Mouse (Mus musculus) hindbrain, embryonic 13.5 days (tissue): Measurements from ENCODE around the gene Sephs2. TPM values are rescaled to one million over a fixed set of nuclear protein-coding genes. Genes with fewer than 3 reads are reported as not detected.

Source experiments
- ATAC-seq: fragments of 200-750 bp; cut with Nextera tagmentation; 2 replicates; pipeline ENCODE4 v1.8.0; 2017; ENCODE audit warnings: moderate TSS enrichment; ENCODE audit not compliant: low FRiP score
- H3K27ac ChIP-seq: fragments of 300-500 bp; sonication (generic); 2 replicates; pipeline ENCODE4 v1.5.1; 2015; ENCODE audit warnings: inconsistent platforms, mild to moderate bottlenecking, moderate library complexity
- H3K27me3 ChIP-seq: fragments of 300-500 bp; sonication (generic); 2 replicates; pipeline ENCODE4 v1.6.1; 2015; ENCODE audit warnings: mild to moderate bottlenecking, inconsistent platforms
- H3K36me3 ChIP-seq: fragments of 300-500 bp; sonication (generic); 2 replicates; pipeline ENCODE4 v1.6.1; 2015; ENCODE audit warnings: mild to moderate bottlenecking, inconsistent platforms
- H3K4me1 ChIP-seq: fragments of 300-500 bp; sonication (generic); replicated peaks from 2 replicates; pipeline ENCODE4 v1.6.1; 2015; ENCODE audit warnings: inconsistent platforms
- H3K4me2 ChIP-seq: fragments of 300-500 bp; sonication (generic); 2 replicates; pipeline ENCODE4 v1.6.1; 2015; ENCODE audit warnings: inconsistent platforms, mild to moderate bottlenecking, moderate library complexity
- H3K4me3 ChIP-seq: fragments of 300-500 bp; sonication (generic); 2 replicates; pipeline ENCODE4 v1.5.1; 2015; ENCODE audit warnings: mild to moderate bottlenecking, inconsistent platforms
- H3K9ac ChIP-seq: fragments of 300-500 bp; sonication (generic); 2 replicates; pipeline ENCODE4 v1.6.1; 2015; ENCODE audit warnings: mild to moderate bottlenecking, inconsistent platforms
- H3K9me3 ChIP-seq: fragments of 300-500 bp; sonication (generic); 2 replicates; pipeline ENCODE4 v1.6.1; 2016; ENCODE audit warnings: inconsistent platforms
- WGBS: fragments of 180-500 bp; shearing (Covaris S2); methylation state at CpG from one replicate; pipeline ENCODE4 v1.1.7; 2015; 5-methylcytosine and 5-hydroxymethylcytosine counted together
- polyA plus RNA-seq: library from polyadenylated mRNA; unstranded; fragments of >200 nt; fragmentation: Nextera tagmentation; extraction: Ambion mirVana; gene quantifications from 2 replicates; pipeline ENCODE4 v1.2.1, GENCODE M21; 2015

Gene Sephs2
- 59.7 and 60.7 TPM in 2 replicates for polyA plus RNA-seq

- Histone ChIP-seq H3K4me2 (peak within 1 kb of the TSS; percentile 93), H3K27me3 (no peaks in the 10 kb centered on the region), H3K9me3 (no peaks in the 10 kb centered on the region), H3K4me1 (peaks cover 27% of the 10 kb centered on the region), H3K36me3 (peaks cover 22% of the 10 kb centered on the region), H3K4me3 (peak within 1 kb of the TSS; percentile 91), H3K27ac (peak within 1 kb of the TSS; percentile 92), H3K9ac (peak within 1 kb of the TSS; percentile 97)
- WGBS = 2% methylated on average over 39 of the region's 39 CpGs
- peak; percentile 88 for ATAC-seq
Observed at GRCm38 (mm10) chr7:127273925-127274789, at the start of gene Sephs2. Gene Sephs2, minus strand, starts transcription at chr7:127274055.

DNA sequence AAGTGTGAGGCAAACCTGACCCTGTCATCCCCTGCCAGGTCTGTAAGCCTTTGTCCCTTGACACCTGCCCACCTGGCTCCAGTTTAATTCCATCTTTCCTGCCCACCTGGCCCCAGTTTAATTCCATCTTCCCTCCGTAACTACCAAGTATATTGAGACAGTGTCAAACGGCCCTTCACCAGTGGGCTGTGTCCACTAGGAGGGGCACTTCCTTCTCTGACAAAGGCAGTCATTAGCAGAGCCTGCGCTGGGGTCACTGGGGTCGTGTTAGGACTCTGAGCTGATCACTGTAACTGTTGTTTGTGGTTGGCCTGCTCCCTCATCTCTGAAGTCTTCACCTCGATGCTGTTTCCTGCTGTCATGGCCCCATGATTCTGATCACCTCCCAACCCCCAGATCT lies 48.2 kb upstream of the Sephs2 start:
- H3K4me1 ChIP-seq = no peaks in the 10 kb centered on the region
- no peak overlapping the region for H3K9ac ChIP-seq
- H3K27me3 ChIP-seq = no peaks in the 10 kb centered on the region
- no peak overlapping the region for H3K4me3 ChIP-seq
- ATAC-seq = no peak
- no peak overlapping the region for H3K4me2 ChIP-seq
- no peaks in the 10 kb centered on the region for H3K9me3 ChIP-seq
- no peak overlapping the region for H3K27ac ChIP-seq
- 42% methylated on average over 5 of the region's 5 CpGs for WGBS
- H3K36me3 ChIP-seq = no peaks in the 10 kb centered on the region

GRCm38 (mm10) chr7:127321106-127321505 lies 47.3 kb upstream of the Sephs2 start:
- Histone ChIP-seq H3K27ac (no peak overlapping the region), H3K4me2 (no peak overlapping the region), H3K4me3 (no peak overlapping the region), H3K9me3 (no peaks in the 10 kb centered on the region), H3K9ac (no peak overlapping the region), H3K36me3 (no peaks in the 10 kb centered on the region), H3K27me3 (no peaks in the 10 kb centered on the region), H3K4me1 (no peaks in the 10 kb centered on the region)
- 73% methylated on average over 4 of the region's 4 CpGs for WGBS
- no peak for ATAC-seq

- 56% methylated on average over 8 of the region's 8 CpGs for WGBS
Observed at GRCm38 (mm10) chr7:127313912-127314311, 40.1 kb upstream of the Sephs2 start.

DNA sequence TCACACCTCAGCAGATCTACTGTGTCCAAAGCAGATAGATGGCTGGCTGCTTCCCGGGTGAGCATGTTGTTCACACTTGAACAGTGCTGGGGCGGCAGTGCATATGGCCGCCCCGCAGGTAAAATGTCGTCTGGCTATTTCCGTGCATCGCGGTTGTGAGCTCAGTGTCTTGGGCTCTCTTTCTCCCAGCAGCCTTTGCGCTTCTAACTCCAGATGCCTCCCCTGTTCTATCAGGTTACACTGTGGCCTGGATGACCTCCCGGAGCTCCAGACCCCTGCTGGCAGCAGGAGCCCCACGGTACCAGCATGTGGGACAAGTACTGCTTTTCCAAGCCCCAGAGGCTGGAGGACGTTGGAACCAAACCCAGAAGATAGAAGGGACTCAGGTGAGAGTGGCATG lies 36.1 kb upstream of the Sephs2 start:
- H3K27ac ChIP-seq = no peak overlapping the region
- 73% methylated on average over 12 of the region's 12 CpGs for WGBS
- H3K27me3 ChIP-seq = no peaks in the 10 kb centered on the region
- no peaks in the 10 kb centered on the region for H3K4me1 ChIP-seq
- ATAC-seq = no peak
- no peak overlapping the region for H3K4me3 ChIP-seq
- 0 out of 2 replicates have a peak overlapping the region, but pooled peaks have one; percentile 24 for H3K9ac ChIP-seq
- no peak overlapping the region for H3K4me2 ChIP-seq
- H3K36me3 ChIP-seq = no peaks in the 10 kb centered on the region
- no peaks in the 10 kb centered on the region for H3K9me3 ChIP-seq

More at GRCm38 (mm10) chr7:127313912-127314311, 40.1 kb upstream of the Sephs2 start:
- Histone ChIP-seq H3K9ac (no peak overlapping the region), H3K27me3 (no peaks in the 10 kb centered on the region), H3K4me2 (no peak overlapping the region), H3K4me1 (no peaks in the 10 kb centered on the region), H3K9me3 (no peaks in the 10 kb centered on the region), H3K36me3 (no peaks in the 10 kb centered on the region), H3K27ac (no peak overlapping the region), H3K4me3 (no peak overlapping the region)
- no peak for ATAC-seq

- Histone ChIP-seq H3K4me2 (no peak overlapping the region), H3K36me3 (no peaks in the 10 kb centered on the region), H3K27ac (no peak overlapping the region), H3K4me1 (no peaks in the 10 kb centered on the region), H3K27me3 (no peaks in the 10 kb centered on the region), H3K9ac (no peak overlapping the region), H3K4me3 (no peak overlapping the region), H3K9me3 (no peaks in the 10 kb centered on the region)
- ATAC-seq = no peak
- WGBS = 73% methylated on average over 4 of the region's 4 CpGs
Observed at GRCm38 (mm10) chr7:127308887-127309286, 35.0 kb upstream of the Sephs2 start.

DNA sequence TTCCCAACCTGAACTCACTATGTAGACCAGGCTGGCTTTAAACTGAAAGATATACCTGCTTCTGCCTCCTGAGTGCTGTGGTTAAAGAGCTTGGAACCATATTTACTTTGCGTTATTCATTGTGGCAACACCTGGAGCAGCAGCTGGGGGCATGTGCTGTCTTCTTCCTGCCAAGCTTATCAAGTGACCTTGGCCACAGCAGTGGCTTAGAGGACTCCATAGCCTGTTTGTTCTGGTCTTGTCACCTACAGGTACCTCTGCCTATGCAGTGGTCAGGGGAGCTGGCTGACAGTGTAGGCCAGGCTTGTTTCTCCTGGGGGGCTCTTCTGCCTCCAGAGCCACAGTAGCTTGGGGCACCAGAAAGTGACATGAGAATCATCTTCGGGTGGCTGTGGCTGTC lies 34.6 kb upstream of the Sephs2 start:
- Histone ChIP-seq H3K9ac (no peak overlapping the region), H3K4me2 (no peak overlapping the region), H3K27me3 (no peaks in the 10 kb centered on the region), H3K36me3 (no peaks in the 10 kb centered on the region), H3K9me3 (no peaks in the 10 kb centered on the region), H3K4me3 (no peak overlapping the region), H3K27ac (no peak overlapping the region), H3K4me1 (no peaks in the 10 kb centered on the region)
- no peak for ATAC-seq
- WGBS = 80% methylated on average over 2 of the region's 2 CpGs

DNA sequence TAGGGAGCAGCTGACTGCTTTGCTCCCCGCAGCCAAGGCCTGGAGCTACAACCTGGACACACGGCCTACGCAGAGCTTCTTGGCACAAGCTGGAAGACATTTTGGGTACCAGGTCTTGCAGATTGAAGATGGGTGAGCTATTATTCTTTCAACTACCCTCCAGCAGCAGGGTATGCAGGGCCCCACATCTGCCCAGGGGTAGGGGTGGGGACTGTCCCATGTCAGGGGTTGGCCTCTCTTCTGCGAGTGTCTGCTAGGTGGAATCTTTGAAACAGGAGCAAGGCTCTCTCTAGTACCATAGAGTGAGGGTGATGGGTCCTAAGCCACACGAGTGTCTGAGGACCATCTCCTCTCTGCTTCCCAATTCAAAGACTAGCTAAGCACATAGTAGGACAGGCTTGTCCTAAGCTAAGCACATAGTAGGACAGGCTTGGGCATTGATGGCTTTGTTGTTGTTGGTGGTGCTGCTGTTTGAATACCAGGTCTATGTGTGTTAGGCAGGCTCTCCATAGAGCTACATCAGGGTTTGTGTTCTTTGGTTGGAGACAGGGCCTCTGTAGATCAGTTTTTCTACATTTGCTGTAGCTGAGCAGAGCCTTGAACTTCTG lies 23.8 kb upstream of the Sephs2 start:
- Histone ChIP-seq H3K4me3 (no peak overlapping the region), H3K27me3 (no peaks in the 10 kb centered on the region), H3K4me1 (no peaks in the 10 kb centered on the region), H3K9ac (no peak overlapping the region), H3K27ac (no peak overlapping the region), H3K36me3 (no peaks in the 10 kb centered on the region), H3K9me3 (no peaks in the 10 kb centered on the region), H3K4me2 (no peak overlapping the region)
- ATAC-seq = no peak
- 91% methylated on average over 5 of the region's 5 CpGs for WGBS

DNA sequence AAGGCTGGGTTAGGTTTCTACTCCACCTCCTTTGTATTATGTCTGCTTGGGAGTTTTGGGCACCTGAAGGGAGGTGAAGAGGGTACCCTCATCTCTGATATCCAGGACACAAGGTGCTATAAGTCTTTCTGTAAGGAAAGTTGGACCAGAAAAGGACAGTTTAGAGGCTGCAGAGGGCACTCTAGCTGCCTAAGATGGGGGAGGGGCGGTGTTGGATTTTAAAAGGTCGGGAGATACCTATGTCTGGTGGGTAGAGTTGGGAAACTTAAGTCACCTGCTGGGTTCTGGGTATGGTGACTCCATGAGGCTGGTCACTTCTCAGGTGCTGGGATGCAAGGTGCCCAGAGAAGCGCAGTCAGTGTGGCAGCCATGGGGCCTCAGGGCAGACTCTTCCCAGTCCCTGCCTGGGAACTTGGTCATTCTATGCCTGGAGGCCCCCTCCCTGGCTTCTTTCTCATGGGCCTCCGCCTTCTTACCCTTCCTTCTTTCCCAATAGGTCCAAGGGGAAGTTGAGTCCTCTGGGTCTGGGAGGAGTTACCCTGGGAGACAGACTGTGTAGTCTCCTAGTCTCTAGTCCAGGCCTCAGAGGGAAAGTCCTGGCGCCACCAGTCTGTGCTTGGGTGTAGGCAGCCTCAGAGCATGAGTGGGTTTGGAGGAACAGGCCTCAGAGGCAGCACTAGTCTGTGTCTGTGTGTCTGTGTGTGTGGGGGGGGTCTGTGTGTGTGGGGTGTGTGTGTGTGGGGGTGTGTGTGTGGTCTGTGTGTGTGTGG lies 23.1 kb upstream of the Sephs2 start:
- Histone ChIP-seq H3K4me2 (no peak overlapping the region), H3K27me3 (no peaks in the 10 kb centered on the region), H3K4me1 (no peaks in the 10 kb centered on the region), H3K9ac (no peak overlapping the region), H3K9me3 (no peaks in the 10 kb centered on the region), H3K36me3 (no peaks in the 10 kb centered on the region), H3K27ac (no peak overlapping the region), H3K4me3 (no peak overlapping the region)
- 85% methylated on average over 5 of the region's 5 CpGs for WGBS
- no peak for ATAC-seq

GRCm38 (mm10) chr7:127296098-127296497 lies 22.2 kb upstream of the Sephs2 start, which contains the start of gene Itgal:
Gene Itgal, plus strand, starts transcription at chr7:127296260.
- H3K27ac ChIP-seq = no peak within 1 kb of the TSS
- H3K36me3 ChIP-seq = no peaks in the 10 kb centered on the region
- H3K9me3 ChIP-seq = no peaks in the 10 kb centered on the region
- WGBS = 86% methylated on average over 11 of the region's 11 CpGs
- H3K4me2 ChIP-seq = no peak within 1 kb of the TSS
- H3K4me1 ChIP-seq = no peaks in the 10 kb centered on the region
- H3K27me3 ChIP-seq = no peaks in the 10 kb centered on the region
- no peak for ATAC-seq
- no peak within 1 kb of the TSS for H3K4me3 ChIP-seq
- no peak within 1 kb of the TSS for H3K9ac ChIP-seq

DNA sequence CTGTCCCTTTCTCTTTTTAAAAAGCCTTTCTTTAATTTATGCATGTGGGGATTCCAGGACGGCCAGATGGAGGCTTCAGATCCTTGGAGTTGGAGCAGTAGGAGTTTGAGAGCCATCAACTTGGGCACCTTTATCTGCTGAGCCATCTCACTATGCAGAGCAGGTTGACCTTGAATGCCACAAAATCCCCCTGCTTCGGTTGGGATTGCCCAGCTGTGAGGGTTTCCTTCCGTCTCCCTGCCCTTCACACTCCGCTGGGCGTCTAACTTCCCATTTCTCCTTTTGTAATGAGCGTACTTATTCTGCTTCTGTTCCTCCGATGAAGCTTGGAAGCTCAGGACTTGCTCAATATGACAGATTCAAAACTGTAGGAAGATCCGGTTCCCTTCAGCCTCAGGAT lies 16.3 kb upstream of the Sephs2 start:
- no peak overlapping the region for H3K4me3 ChIP-seq
- no peak for ATAC-seq
- 64% methylated on average over 8 of the region's 8 CpGs for WGBS

DNA sequence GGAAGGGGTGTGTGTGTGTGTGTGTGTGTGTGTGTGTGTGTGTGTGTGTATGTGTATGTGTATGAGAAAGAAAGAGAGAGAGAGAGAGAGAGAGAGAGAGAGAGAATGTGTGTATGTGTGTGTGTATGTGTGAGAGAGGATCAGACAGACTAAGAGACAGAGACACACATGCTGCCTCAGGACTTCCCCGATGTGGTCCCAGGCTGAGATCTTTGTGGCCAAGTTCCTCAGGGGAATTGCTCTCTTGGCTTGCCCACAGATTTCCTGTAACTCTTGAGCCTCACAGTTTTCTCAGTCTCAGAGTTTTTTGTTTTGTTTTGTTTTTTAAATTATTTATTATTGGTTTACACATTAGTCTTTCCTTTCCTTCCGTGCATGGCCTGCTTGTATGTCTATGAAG lies 15.5 kb upstream of the Sephs2 start:
- H3K4me1 ChIP-seq = no peaks in the 10 kb centered on the region
- H3K27ac ChIP-seq = no peak overlapping the region
- H3K27me3 ChIP-seq = no peaks in the 10 kb centered on the region
- H3K9ac ChIP-seq = no peak overlapping the region
- ATAC-seq = no peak
- no peak overlapping the region for H3K4me2 ChIP-seq
- H3K9me3 ChIP-seq = peaks cover 16% of the 10 kb centered on the region
- WGBS = 89% methylated on average over 2 of the region's 2 CpGs
- H3K36me3 ChIP-seq = no peaks in the 10 kb centered on the region
- H3K4me3 ChIP-seq = no peak overlapping the region

More for the DNA sequence above, 16.3 kb upstream of the Sephs2 start:
- no peak overlapping the region for H3K9ac ChIP-seq
- H3K4me2 ChIP-seq = no peak overlapping the region
- peaks cover 16% of the 10 kb centered on the region for H3K9me3 ChIP-seq
- no peaks in the 10 kb centered on the region for H3K36me3 ChIP-seq
- H3K27me3 ChIP-seq = no peaks in the 10 kb centered on the region
- no peaks in the 10 kb centered on the region for H3K4me1 ChIP-seq
- no peak overlapping the region for H3K27ac ChIP-seq
